Mouse (Mus musculus) heart, postnatal 4 days (tissue): ENCODE data around the gene Syt12. TPM values are rescaled to one million over a fixed set of nuclear protein-coding genes. Genes with fewer than 3 reads are reported as not detected.

Source experiments
- DNase-seq: peaks from one replicate; pipeline ENCODE4 v3.0.0; 2021
- total RNA-seq, 2 experiments: library from RNA; stranded (reverse); gene quantifications; 2 replicates each; pipeline ENCODE4 v1.2.3; 2021

Gene Syt12
- total RNA-seq, 2 experiments from 2014 or later: 0.74 to 0.98 TPM

DNA sequence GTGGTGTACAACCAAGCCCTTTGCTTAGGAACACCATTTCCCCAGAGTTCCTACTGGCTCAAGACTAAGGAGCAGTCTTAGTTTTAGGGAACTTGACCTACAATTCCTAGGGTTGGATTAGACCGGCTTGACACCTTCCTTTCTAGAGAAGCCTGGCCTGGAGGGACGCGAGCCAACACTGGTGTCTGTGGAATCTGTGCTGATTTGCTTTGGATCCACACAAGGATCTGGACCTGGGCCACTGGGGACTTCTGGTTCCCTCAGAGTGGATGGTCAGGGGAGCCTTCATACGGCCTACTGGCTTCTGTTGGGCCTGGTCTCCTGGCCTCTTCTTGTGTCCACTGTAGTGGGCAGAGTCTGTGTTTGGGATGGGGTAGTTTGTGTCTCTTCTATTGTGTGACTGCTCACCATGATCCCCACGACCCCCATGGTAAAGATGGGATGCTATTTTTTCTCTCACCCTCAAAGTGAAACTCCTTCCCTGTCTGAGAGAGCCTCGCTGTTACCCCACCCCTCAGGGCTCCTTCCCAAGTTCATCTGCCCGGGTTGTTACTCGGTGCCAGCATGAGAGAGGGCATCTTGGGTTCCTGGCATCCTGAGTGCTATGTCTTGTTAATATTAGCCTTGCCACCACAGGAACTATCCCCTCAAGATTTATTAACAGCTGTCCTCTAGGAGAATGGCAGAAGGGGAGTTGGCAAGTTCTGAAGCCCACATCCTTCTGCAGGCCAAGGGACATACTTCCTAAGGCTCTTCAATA lies 30.4 kb downstream of the Syt12 start:
- no peak for DNase-seq

DNA sequence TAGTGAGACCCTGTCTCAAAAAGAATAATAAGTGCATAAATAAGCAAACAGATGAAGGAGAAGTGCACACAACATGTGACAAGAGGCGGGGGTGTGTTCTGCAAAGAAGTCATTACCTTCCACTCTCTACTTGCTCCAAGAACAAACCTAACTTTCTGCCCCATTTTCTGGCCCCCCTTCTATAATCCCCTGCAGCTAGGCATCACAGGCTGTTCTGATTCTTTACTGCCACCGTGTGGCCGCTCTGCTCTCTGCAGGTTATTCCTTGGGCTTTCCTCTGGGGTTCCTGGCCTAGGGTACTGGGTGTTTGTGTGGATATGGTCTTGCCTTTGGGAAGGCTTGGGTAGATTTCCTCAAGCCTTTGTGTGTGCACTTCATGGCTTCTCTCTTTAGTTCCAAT lies 34.8 kb downstream of the Syt12 start:
- DNase-seq: peak; percentile 87

DNA sequence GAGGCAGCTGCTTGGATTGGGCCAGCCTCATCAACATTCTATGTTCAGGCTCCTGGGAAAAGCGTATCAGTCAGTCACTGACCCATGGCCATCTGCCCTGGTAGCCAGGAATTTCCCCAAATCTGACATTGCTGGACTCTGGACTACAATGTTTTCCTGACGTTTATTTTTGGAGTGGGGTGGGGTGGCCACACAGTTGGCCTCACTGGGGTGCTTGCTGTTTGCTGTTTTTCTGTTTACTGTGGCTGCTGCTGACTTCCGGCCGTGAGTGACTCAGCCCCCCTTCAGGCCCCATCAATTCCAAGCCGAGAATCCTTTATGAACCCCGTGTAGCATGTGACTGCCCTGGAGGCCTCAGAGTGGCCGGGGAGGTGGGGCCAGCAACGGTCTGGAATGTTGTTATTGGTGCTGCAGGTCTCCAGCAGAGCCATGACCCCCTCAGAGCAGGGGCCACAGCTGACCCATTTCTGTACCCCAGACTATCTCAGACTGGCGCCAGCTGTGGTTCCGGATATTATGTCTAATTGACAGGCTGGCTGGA lies 35.6 kb downstream of the Syt12 start:
- peak; percentile 42 for DNase-seq

DNA sequence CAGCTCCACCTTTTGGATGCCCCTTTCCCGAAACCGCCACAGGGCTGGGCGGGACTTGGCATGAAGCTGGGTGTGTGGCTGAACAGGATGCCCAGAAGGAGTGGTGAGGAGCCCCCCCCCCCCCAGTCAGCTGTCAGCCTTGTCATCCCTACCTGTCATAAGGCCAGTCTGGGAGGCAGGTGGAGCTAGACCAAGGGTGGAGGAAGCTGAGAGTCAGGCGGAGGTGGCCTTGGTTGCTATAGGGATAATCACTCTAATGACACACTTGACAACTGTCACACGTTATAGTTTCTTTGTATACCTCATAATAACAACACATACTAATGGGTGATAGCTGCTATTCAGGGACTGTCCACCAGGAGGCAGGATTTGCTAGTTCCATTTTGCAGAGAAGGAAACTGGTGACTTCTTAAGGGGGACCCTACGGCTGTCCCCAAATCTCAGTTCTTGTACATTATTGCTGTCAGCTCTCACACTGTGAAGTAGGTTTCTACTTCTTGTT lies 36.1 kb downstream of the Syt12 start:
- peak; percentile 63 for DNase-seq

DNA sequence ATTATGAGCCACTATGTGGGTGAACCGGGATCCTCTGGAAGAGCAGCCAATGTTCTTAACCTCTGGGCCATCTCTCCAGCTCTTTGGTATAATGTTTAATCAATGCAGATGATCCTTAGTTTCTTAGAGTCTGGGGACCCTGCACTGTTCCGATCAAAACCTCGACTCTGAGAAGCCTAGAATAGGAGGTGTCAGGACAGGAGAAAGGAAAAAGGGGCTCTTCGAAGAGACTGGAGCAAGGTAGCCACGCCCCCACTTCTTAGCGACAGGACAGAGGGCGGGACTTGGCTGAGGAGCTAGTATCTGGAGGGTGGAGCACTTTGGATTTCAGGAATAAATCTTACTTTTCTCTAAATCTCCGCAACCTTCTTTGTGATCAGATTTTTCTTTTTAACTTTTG lies 37.0 kb downstream of the Syt12 start:
- DNase-seq: peak; percentile 35

DNA sequence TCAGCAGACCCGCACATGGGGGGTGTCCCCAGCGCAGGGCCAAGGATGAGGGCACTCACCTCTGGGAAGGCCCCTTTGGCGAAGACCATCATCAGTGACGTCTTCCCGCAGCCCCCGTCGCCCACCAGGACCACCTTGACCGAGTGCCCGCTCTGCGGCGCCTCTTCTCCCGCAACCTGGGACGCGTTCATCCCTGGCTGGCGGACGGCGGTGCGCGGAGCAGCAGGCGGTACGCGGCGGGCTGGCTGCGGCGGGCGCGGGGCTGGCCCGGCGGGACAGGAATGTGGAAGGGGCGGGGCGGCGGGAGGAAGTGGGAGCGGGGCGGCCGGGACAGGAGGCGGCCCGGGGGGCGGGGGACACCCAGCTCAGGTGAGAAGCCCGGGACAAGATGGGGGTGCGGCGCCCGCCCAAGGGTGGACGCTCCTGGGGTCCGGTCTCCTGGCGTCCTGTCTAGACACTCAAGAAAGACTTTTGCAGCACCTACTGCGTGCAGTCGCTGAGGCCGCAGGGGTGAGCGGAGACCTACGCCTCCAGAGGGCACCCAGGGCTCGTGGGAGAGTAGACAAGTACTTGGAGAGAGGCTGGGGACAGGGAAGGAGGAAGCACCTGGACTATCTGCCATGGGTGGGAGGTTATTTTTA lies 38.0 kb downstream of the Syt12 start, which contains the start of gene Rhod:
Gene Rhod, minus strand, starts transcription at position 272 of the 641 bp plus-strand sequence.
- DNase-seq: peak; percentile 76

DNA sequence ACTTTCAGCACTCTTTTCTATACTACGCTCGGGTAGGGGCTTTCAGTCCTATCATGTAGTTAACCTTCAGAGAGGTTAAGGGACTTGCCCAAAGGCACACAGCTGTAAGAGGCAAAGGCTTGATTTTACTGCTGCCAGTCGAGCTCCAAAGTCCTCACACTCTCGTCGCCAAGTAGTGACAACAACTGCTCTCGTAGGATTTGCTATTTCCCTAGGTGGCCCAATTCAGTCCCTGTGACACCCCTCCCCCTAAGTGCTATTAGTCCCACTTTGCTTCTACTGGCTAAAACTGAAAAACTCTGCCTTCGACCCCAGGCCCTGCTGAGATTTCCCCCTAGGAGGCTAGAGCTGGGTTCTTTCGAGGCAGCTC lies 38.5 kb downstream of the Syt12 start:
- no peak for DNase-seq

DNA sequence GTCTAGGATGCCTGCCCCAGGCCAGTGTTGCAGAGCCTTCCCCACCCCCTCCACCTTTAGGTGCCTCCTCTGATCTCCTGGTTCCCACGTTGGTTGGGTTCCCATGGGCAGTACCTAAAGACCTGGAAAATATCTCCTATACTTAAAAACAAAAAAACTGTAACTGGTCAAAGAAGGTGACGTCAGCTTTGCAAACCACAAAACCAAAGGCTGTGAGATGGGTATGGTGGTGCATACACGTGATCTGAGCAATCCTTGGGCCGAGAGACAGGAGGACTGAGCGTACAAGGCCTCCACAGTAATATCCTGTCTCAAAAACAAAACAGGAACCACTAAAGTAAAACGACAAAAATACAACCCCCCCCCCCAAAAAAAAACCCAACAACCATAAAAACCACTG lies 39.4 kb downstream of the Syt12 start:
- DNase-seq: no peak

DNA sequence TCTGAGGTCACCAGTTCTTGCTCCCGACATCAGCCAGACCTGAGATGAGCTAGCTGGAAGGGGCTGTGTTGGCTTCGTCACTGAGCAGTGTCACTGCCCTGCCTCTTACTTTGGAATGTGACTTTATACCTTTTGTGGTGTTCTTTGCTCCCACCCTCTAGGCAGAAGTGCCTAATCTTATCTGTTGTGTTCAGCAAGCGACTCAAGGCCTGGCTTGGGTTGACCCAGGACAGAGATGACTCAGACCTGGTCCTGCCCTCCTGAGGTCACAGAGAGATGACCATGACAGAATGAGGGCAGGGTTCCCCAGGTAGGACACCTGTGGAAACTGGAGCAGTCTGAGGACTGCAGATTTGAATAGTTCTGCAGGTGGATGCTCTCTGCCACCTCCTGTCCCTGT lies 41.0 kb downstream of the Syt12 start:
- no peak for DNase-seq

DNA sequence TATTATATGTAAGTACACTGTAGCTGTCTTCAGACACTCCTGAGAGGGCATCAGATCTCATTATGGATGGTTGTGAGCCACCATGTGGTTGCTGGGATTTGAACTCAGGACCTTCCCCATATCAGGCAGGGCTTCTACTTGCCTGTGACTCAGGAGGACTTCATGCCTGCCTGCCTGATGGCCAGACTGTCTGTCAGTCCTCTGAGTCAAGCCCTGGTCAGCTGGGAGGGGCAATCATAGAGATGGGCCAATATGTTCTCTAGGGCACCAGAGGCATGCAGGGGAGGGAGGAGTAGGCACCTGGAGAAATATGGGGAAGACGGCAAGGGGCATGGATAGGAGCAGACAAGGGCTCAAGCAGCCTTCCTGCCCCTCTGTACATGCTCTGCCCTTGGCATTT lies 42.2 kb downstream of the Syt12 start:
- no peak for DNase-seq

DNA sequence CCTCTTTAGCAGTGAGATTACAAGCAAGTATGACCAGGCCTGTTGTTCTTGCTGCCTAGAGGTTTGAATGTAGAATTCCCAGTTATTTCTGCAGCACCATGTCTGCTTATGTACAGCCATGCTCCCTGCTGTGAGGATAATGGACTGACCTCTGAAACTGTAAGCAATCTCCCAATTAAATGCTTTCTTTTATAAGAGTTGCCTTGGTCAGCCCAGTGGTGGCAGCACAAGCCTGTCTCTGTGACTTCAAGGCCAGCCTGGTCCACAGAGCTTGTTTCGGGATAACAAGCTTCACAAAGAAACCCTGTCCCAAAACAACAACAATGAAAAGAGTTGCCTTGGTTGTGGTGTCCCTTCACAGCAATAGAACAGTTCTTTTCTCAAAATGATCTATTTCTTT lies 43.5 kb downstream of the Syt12 start:
- no peak for DNase-seq

DNA sequence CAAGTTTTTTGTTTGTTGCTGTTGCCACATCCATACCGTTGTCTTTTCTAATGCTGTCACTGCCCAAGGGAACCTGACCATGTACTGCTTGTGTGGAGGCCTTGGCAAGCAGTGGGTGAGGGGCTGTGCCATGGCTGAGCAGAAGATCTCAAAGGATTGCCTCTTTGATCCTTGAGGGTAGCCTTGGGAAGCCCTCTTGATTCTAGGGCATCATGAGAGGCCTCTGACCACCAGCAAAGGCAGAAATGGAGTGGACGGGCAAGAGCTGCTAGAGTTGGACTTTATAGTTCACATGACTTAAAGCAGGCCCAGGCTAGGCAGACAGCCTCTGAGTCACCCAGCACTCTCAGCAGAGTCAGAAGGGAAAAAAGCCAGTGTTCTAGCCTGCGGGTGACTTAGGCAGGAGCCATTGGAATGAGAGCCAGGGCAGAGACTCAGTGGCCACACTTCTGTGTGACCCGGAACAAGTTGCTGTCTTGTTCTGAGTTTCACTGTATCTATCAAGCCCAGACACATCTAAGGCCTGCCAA lies 47.1 kb downstream of the Syt12 start:
- no peak for DNase-seq

DNA sequence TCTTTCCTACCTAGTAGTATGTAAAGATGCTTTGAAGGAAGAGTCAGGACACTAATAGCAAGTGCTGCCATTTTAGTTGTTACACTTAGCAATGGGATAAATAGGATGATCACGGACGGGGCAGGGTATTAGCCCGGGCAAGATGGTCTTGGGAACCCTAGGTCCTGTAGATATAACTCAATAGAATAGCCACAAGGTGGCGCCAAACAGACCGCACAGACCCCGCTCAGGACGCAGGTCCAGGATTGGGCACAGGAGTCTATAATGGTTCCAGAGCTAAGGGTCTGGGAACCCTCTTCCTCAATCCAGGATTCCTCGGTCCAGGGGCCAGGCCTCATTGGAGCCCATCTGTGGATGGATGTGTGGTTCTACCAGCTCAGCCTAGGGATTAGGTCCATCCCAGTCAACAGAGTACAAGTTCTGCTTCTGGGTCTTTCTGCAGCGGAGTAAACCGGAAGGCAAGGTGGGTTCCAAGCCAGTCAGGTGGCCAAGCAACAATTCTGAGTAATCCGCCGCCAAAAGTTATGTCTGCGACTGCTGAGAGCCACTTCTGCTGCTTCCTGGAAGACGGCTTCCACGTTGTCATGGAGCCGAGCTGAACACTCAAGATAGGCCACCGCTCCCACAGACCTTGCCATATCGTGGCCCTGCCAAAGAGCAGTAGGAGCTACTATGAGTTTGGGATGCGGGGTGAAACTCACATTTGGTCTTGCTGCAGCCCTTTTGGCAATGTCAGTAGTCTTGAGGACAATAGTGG lies 51.5 kb downstream of the Syt12 start:
- DNase-seq: peak; percentile 51

DNA sequence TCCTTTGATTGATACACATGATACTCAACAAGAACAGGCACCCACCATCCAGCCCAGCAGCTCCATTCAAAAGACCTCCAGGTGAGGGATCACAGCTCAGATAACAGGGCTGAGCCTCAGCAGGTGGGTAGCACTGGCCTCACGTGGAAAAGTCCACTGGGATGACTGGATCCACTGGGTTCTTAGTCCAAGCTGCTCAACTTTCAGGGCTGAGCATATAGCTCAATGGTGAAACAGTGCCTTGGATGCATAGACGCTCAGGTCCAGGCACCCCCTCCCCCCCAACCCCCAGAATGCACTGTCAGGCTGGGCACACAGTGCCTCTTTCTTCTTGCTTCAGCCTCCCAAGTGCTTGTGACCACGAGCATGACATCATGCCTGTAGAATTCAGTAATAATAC lies 54.2 kb downstream of the Syt12 start:
- no peak for DNase-seq

DNA sequence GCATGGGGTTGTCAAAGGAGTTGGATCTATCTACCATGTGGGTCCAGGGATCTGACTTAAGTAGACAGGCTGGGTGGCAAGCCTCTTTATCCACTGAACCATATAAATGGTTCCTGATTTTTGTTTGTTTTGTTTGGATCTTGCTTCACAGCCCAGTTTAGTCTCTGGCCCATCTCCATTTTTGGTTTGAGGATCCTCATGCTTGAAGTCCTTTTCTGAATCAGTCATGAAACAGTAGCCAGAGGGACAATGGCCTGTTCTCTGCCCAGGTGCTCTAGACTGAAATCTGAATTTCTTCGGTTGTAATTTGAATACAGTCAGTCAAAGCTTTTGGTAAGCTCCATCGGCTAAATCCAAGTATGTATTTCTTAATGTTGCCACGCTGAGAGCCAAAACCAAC lies 54.7 kb downstream of the Syt12 start:
- no peak for DNase-seq

DNA sequence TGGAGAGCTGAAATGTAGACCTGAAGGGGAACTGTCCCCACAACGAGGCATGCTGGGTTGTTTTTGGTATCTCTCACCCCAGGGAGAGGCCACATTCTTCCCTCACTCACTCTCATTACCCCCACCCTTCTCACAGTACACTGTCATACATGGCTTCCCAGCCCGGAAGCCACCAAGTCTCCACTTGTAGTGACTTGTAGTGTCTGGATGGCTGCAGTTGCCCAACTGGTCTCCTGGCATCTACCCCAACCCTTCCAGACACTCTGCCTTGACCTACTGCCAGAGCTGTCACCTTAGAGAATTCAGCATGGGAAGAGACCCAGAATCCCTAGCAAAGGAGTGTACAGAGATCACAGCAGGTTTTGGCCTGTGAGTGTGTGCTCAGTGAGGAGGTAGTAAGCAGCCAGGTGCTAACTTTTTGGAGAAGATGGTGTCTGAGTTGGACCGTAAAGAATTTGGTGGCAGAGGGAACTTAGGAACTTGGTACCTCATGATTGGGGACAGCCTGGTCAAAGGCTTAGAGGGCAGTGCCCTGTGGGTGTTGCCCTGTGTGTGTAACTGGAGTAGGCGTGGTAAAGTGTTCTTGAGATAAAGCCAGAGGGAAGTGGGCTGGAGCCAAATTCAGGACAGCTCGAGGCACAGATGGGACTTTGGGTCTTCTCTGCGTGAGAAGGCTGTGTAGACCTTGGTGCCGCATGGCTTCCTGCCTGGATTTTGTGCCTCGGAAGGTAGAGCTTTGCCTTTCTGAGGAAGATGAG lies 56.9 kb downstream of the Syt12 start:
- no peak for DNase-seq

DNA sequence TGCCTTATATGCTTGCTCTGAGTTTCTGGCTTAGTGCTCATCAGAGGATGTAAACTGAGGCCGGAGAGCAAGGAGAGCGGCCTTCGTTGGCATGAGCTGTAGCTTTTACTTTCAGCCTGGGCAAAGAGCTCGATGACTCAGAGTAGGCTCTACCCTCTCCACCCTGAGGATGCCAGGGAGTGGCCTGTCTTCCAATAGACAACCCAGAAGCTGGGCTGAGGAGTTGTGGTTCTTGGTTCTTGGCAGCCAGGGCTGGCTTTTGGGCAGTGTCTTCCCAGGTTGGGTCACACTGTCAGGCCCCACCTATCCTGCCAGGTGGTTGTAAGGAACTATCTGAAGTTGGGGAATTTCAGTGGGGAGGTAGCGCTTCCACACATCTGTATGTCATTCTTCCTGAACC lies 57.5 kb downstream of the Syt12 start:
- DNase-seq: no peak

DNA sequence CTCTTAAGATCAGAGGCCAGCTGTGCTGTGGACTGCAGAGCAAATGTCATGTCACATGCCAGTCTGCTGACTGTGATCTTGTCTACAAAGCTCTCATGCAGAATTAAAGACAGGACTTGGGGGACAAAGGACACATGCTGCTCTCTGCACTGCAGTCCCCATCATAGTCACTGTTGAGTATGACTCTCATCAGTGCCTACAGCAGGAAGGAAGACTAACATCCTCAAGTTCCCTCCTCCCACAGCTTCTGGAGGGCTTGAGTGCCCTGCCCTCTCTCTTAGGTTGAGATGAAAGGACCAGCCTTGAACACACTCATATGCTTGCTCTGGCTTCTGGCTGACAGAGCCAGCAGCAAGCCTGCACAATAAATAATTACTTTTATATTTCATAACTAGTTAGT lies 59.5 kb downstream of the Syt12 start:
- DNase-seq: no peak

DNA sequence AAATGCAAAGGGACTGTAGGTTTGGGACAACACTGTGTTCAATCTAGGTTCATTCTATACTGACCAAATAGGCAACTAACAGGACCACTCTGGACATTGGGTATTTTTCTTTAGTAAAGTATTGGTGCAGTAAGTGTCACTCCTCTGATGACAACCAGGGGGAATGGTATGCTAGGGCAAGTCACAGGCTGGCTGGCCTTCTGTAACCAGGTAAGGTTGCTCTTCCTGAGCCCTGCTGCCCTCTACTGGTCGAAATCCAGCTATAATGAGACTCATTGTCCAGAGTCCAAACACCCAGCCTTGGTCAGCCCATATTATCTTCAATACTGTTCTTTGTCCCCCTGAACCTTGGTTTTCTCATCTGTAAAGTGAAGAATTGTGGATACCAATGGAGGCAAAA lies 60.1 kb downstream of the Syt12 start:
- DNase-seq: peak; percentile 83

DNA sequence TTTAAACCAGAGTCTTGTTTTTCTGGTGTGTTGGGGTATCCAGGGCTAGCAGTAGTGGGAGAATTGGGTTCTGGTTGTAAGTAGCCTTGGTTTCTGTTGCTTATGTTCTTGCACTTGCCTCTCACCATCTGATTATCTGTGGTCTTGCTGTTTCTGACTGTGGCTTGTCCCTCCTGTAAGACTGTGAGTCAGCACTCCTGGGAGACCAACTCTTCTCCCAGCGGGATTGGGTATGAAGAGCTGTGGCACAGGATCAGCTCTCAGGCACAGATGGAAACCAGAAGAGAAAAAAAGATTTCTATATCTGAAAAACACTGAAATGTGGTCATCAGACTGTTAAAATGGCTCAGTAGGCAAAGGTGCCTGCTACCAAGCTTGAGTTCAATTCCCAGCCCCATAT lies 62.6 kb downstream of the Syt12 start:
- no peak for DNase-seq

DNA sequence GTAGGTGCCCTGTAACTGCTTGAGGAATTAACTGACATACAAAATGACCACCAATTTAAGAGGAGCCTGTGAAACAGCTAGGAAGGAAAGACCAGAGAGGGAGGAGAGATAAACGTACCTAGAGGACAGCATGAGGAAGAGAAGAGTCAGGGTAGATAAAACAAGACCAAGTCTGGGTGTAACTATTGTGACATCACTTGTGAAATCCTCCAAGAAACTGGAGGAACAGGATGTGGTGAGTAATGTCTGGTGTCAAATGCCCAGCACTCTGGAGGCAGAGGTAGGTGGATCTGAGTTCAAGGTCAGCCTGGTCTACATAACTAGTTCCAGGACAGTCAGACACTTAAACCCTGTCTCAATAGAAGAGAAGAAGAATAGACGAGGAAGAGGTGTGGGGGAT lies 68.2 kb downstream of the Syt12 start:
- no peak for DNase-seq

DNA sequence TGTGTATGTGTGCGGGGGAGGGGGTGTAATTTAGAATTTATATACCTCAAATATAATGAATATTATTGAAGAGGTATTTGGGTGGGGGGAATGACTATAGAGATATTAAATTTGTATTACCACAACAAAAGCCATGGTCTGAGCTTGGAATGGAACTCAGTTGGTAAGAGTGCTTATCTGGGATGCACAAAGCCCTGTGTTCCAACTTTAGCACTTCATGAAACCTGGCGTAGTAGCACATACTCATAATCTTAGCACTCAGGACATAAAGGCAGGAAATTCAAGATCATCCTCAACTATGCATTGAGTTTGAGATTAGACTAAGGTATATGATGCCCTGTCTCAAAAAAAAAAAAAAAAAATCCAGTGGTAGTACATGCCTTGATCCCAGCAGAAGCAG lies 72.4 kb downstream of the Syt12 start:
- no peak for DNase-seq
